Mouse (Mus musculus) ES-CJ7 (cell line): ENCODE results near the gene Atmin.
A peak's percentile ranks its signal among the peaks of the same experiment; 100 is the strongest.

Source experiments
- DNase-seq: peaks from one replicate; pipeline ENCODE4 v3.0.0; 2011; ENCODE audit warnings: low read depth, low spot score

The Atmin gene

GRCm38 (mm10) chr8:116943161-116943554, at the start of gene Atmin:
Gene Atmin (plus strand): TSS chr8:116943393.
- peak; percentile 88 for DNase-seq

GRCm38 (mm10) chr8:116893938-116894337, 49.3 kb upstream of the Atmin start:
- no peak for DNase-seq

- DNase-seq, result no peak
These were observed 47.7 kb upstream of the Atmin start for GRCm38 (mm10) chr8:116895521-116895920.

- no peak for DNase-seq
These were observed 38.5 kb upstream of the Atmin start for GRCm38 (mm10) chr8:116904736-116905135.

- no peak for DNase-seq
These were observed 37.9 kb upstream of the Atmin start for GRCm38 (mm10) chr8:116905252-116905651.

- DNase-seq, result no peak
These were observed 37.4 kb upstream of the Atmin start for GRCm38 (mm10) chr8:116905836-116906235.

GRCm38 (mm10) chr8:116921005-116921336, 22.2 kb upstream of the Atmin start:
- DNase-seq, result no peak

GRCm38 (mm10) chr8:116921337-116922059, 21.7 kb upstream of the Atmin start, which contains the start of the genes Cmc2 and Cenpn:
Gene Cmc2 (minus strand): TSS chr8:116921455.
Gene Cenpn (plus strand): TSS chr8:116921730.
- DNase-seq, result peak; percentile 99

GRCm38 (mm10) chr8:116922060-116922757, 21.0 kb upstream of the Atmin start:
- DNase-seq, result no peak

GRCm38 (mm10) chr8:116923526-116923925, 19.7 kb upstream of the Atmin start:
- no peak for DNase-seq

GRCm38 (mm10) chr8:116927880-116928279, 15.3 kb upstream of the Atmin start:
- DNase-seq, result peak; percentile 74

- DNase-seq, result peak; percentile 52
These were observed 14.6 kb upstream of the Atmin start for GRCm38 (mm10) chr8:116928588-116928987.

- DNase-seq, result peak; percentile 72
These were observed 8.2 kb upstream of the Atmin start for GRCm38 (mm10) chr8:116934976-116935375.

- no peak for DNase-seq
These were observed 7.7 kb upstream of the Atmin start for GRCm38 (mm10) chr8:116935506-116935905.

GRCm38 (mm10) chr8:116942284-116943058, 722 bp upstream of the Atmin start:
- DNase-seq, result peak; percentile 48

GRCm38 (mm10) chr8:116943555-116944384, 577 bp downstream of the Atmin start:
- peak; percentile 31 for DNase-seq

- peak; percentile 33 for DNase-seq
These were observed 1.1 kb downstream of the Atmin start for GRCm38 (mm10) chr8:116944385-116944696.

GRCm38 (mm10) chr8:116945169-116945910, 2.1 kb downstream of the Atmin start:
- DNase-seq, result peak; percentile 36

GRCm38 (mm10) chr8:116946268-116946838, 3.2 kb downstream of the Atmin start:
- no peak for DNase-seq

- no peak for DNase-seq
These were observed 3.7 kb downstream of the Atmin start for GRCm38 (mm10) chr8:116946851-116947250.
